Mouse (Mus musculus): Measurements from ENCODE around the gene Olfr1308. TPM values are rescaled to one million over a fixed set of nuclear protein-coding genes. Genes with fewer than 3 reads are reported as not detected.

The Olfr1308 gene
- not detected for polyA plus RNA-seq (2017; shearing (Covaris generic))

GRCm38 (mm10) chr2:111964844-111965243, at the start of gene Olfr1308:
Gene Olfr1308, minus strand, starts transcription at chr2:111964944.

GRCm38 (mm10) chr2:112012608-112013007, 47.9 kb upstream of the Olfr1308 start, which contains the start of gene Olfr1310:
Gene Olfr1310, minus strand, starts transcription at chr2:112012708.

GRCm38 (mm10) chr2:111990181-111990580, 25.4 kb upstream of the Olfr1308 start, which contains the start of gene Olfr1309:
Gene Olfr1309, minus strand, starts transcription at chr2:111990281.

GRCm38 (mm10) chr2:111949340-111949739, 15.4 kb downstream of the Olfr1308 start, which contains the start of gene Olfr1307:
Gene Olfr1307, minus strand, starts transcription at chr2:111949440.

GRCm38 (mm10) chr2:111916171-111916570, 48.6 kb downstream of the Olfr1308 start, which contains the start of gene Olfr1306:
Gene Olfr1306, minus strand, starts transcription at chr2:111916271.

Other genes starting within 250 kb of the Olfr1308 start
- 0.10 TPM for gene Olfr1301, start 213.9 kb downstream of the Olfr1308 start, polyA plus RNA-seq (2017; shearing (Covaris generic))
- gene Olfr1302, start 187.5 kb downstream of the Olfr1308 start, polyA plus RNA-seq (2017; shearing (Covaris generic)): not detected
- gene Olfr1303, start 144.6 kb downstream of the Olfr1308 start, polyA plus RNA-seq (2017; shearing (Covaris generic)): not detected
- gene Olfr1305, start 87.8 kb downstream of the Olfr1308 start, polyA plus RNA-seq (2017; shearing (Covaris generic)): not detected
- not detected for gene Olfr1306, start 48.7 kb downstream of the Olfr1308 start, polyA plus RNA-seq (2017; shearing (Covaris generic))
- gene Olfr1307, start 15.5 kb downstream of the Olfr1308 start, polyA plus RNA-seq (2017; shearing (Covaris generic)): 0.05 TPM
- not detected for gene Olfr1309, start 25.3 kb upstream of the Olfr1308 start, polyA plus RNA-seq (2017; shearing (Covaris generic))
- gene Olfr1310, start 47.8 kb upstream of the Olfr1308 start, polyA plus RNA-seq (2017; shearing (Covaris generic)): not detected
- not detected for gene Olfr1311, start 59.5 kb upstream of the Olfr1308 start, polyA plus RNA-seq (2017; shearing (Covaris generic))
- 0.11 TPM for gene Olfr1312, start 85.3 kb upstream of the Olfr1308 start, polyA plus RNA-seq (2017; shearing (Covaris generic))
- not detected for gene Olfr1313, start 112.9 kb upstream of the Olfr1308 start, polyA plus RNA-seq (2017; shearing (Covaris generic))
- not detected for gene Olfr1314, start 131.8 kb upstream of the Olfr1308 start, polyA plus RNA-seq (2017; shearing (Covaris generic))
- not detected for gene Olfr1315-ps1, start 150.5 kb upstream of the Olfr1308 start, polyA plus RNA-seq (2017; shearing (Covaris generic))
- gene Olfr1316, start 170.0 kb upstream of the Olfr1308 start, polyA plus RNA-seq (2017; shearing (Covaris generic)): not detected
- gene Olfr1317, start 175.4 kb upstream of the Olfr1308 start, polyA plus RNA-seq (2017; shearing (Covaris generic)): not detected
- not detected for gene Olfr1318, start 189.3 kb upstream of the Olfr1308 start, polyA plus RNA-seq (2017; shearing (Covaris generic))